Mouse (Mus musculus) kidney, postnatal 36 days (tissue): ENCODE measurements at regions not wholly inside any gene's neighbourhood (a gene's known extent, or its start where the extent isn't known, plus 50 kb on each side); places are given as distances from the start of the nearest gene placed in this dataset.

Source experiments
- DNase-seq, 2 experiments: peaks; one replicate each; pipeline ENCODE4 v3.0.0; 2021 to 2022; ENCODE audit warnings: mixed read lengths in 2 of 2

DNA sequence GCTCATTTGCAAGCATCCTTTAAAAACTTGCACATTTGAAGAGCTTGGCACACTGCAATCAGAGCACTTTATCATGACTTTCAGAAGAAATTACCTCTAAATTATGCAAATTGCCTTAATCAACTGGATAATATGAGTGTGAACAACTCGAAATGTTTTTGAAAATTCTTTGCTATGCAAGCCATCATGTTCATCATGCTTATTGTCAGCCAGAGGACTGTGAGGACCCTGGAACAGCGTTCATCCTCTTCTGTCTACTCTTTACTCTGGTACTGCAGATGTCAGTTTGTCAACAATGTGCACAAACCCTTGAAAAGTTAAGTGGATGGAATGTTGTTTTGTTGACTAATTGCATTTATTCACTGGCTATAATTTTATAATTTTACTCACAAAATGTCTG is 1899.9 kb upstream of the Slc39a10 start:
- no peak for DNase-seq

DNA sequence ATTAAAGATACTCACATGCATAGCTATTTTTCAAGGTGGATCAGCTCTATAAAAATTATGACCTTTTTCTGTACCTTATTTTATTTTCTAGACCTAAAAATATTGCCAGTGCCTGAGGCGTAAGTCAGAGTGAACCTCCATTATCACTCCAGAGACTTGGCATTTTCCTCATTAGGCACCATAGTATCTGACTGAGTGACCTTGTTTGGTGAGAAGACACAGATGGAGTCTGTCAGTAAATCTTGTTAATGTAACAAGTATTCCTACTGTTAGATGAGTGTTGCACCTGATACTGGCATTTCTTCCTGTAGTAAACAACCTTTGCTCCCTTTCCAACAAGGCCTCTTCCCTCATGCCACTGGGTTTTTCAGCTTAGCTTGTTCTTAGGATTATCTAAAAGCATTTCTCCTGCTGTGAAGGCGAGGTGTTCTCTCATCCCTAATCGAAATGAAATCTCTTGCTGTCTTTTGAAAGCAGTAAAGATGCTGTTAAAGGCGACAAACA is 1860.7 kb upstream of the Slc39a10 start:
- no peak for DNase-seq

DNA sequence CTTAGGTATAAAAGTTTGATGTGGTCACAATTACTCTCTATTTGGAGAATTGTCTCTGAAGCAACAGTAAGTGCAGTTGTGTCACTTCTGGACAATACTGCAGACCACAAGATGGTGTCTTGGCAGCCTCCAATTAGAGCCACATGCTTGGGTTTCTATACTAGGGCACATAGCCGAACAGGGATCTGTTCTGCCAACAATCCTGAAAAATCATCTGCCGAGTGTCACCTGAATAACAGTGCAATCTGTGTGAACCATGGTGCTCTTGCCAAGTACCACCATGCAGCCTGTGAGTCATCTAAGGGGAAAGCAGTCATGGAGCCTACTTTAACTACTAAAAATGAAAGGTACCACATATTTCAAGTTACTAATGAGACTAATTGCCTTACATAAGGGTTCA is 1840.9 kb upstream of the Slc39a10 start:
- no peak for DNase-seq

DNA sequence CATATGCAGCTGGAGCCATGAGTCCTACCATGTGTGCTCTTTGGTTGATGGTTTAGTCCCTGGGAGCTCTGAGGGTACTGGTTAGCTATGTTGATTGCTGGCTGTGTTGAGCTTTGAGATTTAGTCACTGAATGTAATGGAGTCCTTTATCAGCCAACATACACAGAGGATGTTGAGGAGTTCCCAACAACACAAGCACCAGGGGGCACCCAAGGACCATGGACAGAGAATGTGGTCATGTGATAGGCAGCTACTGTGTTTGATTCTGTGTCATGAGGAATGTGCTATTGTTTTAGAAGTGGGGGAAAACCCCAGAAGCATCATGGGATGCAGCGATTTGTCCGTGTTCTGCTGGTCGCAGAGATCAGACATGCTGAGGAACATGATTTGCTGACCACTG is 1816.0 kb upstream of the Slc39a10 start:
- peak; percentile 20 to 28 for DNase-seq
